Comparison of ENCODE assay signal across 8 mouse cellular contexts in genomic region chr9:120027401-120028151, GRCm38 (mm10). TPM values are rescaled to one million over a fixed set of nuclear protein-coding genes. Genes with fewer than 3 reads are reported as not detected.
DNase-seq lines count a peak whose midpoint lies in the region; ATAC-seq and TF ChIP-seq lines count a peak whose summit lies in the region.

No protein-coding gene starts in this region.

- peak; percentile 80 for TF ChIP-seq RAD21 in MEL (IDR thresholded peaks at IDR 0.05; ENCODE audit: low read depth, low read length)

- H3K27ac ChIP-seq in kidney, adult 2 months (ENCODE audit: insufficient read depth, low read depth, low read length), result no peak overlapping the region
- H3K27ac ChIP-seq in MEL (ENCODE audit: control insufficient read depth, low read depth, low read length), result no peak overlapping the region
- H3K27ac ChIP-seq in hindbrain, embryonic 16.5 days (ENCODE audit: low read depth, low read length), result no peak overlapping the region
- no peak overlapping the region for H3K27ac ChIP-seq in liver, postnatal 0 days (ENCODE audit: low read depth)
- H3K27ac ChIP-seq in small intestine, adult 2 months (ENCODE audit: insufficient read depth, low read depth, low read length), result no peak overlapping the region

- peak; percentile 73 for ATAC-seq in hindbrain, embryonic 16.5 days
- peak; percentile 70 for ATAC-seq in liver, postnatal 0 days

- H3K36me3 ChIP-seq in kidney, adult 2 months (ENCODE audit: control insufficient read depth, insufficient read depth, low read length), result no peaks in the 10 kb centered on the region
- no peaks in the 10 kb centered on the region for H3K36me3 ChIP-seq in MEL (ENCODE audit: control insufficient read depth in 1 of 2, insufficient read depth in 2 of 2, low read length in 2 of 2)
- H3K36me3 ChIP-seq in hindbrain, embryonic 16.5 days (ENCODE audit: control insufficient read depth, insufficient read depth, low read length), result no peaks in the 10 kb centered on the region
- no peaks in the 10 kb centered on the region for H3K36me3 ChIP-seq in liver, postnatal 0 days (replicated peaks; ENCODE audit: insufficient read depth, low read length)
- no peaks in the 10 kb centered on the region for H3K36me3 ChIP-seq in small intestine, adult 2 months (ENCODE audit: control insufficient read depth, insufficient read depth, low read length)

- no peaks in the 10 kb centered on the region for H3K4me1 ChIP-seq in kidney, adult 2 months (ENCODE audit: control insufficient read depth, insufficient read depth, low read length)
- H3K4me1 ChIP-seq in MEL (ENCODE audit: control insufficient read depth in 1 of 2, insufficient read depth in 2 of 2, low read length in 2 of 2), result peaks cover 0 to 2% of the 10 kb centered on the region in 2 experiments; a peak in 1 of 4 replicates
- no peaks in the 10 kb centered on the region; the same call in 1 of the 2 replicates for H3K4me1 ChIP-seq in hindbrain, embryonic 16.5 days (ENCODE audit: control insufficient read depth, insufficient read depth, low read depth, low read length)
- H3K4me1 ChIP-seq in liver, postnatal 0 days (ENCODE audit: insufficient read depth), result peaks cover 10% of the 10 kb centered on the region
- no peaks in the 10 kb centered on the region for H3K4me1 ChIP-seq in small intestine, adult 2 months (ENCODE audit: control insufficient read depth, insufficient read depth, insufficient read length, low read length)

- H3K9ac ChIP-seq in MEL (ENCODE audit: control insufficient read depth, low read depth, low read length, poor library complexity, severe bottlenecking), result peak overlapping the region; percentile 49
- peak overlapping the region; percentile 17; the same call in 1 of the 2 replicates for H3K9ac ChIP-seq in hindbrain, embryonic 16.5 days (ENCODE audit: low read depth, low read length)
- H3K9ac ChIP-seq in liver, postnatal 0 days (replicated peaks), result no peak overlapping the region

- WGBS in kidney, adult 2 months, result 12% methylated on average over 14 of the region's 14 CpGs
- 26% methylated on average over 14 of the region's 14 CpGs for WGBS in hindbrain, embryonic 16.5 days
- 12% methylated on average over 12 of the region's 14 CpGs for WGBS in liver, postnatal 0 days (ENCODE audit: insufficient replicate concordance)
- 10% methylated on average over 14 of the region's 14 CpGs for WGBS in small intestine, adult 2 months

- TF ChIP-seq EP300 in MEL (IDR thresholded peaks at IDR 0.05; ENCODE audit: low read depth in 1 of 2, low read length in 2 of 2), result no peak
- no peak for TF ChIP-seq EP300 in liver, postnatal 0 days (IDR thresholded peaks at IDR 0.05; ENCODE audit: low read depth)

- H3K9me3 ChIP-seq in MEL (replicated peaks; ENCODE audit: insufficient read depth, low read length), result no peaks in the 10 kb centered on the region
- H3K9me3 ChIP-seq in hindbrain, embryonic 16.5 days (ENCODE audit: control insufficient read depth, low read length), result no peaks in the 10 kb centered on the region
- no peaks in the 10 kb centered on the region for H3K9me3 ChIP-seq in liver, postnatal 0 days (ENCODE audit: low read length)

- peak; percentile 49 for DNase-seq in kidney, adult 2 months
- no peak for DNase-seq in kidney, adult 11 months
- DNase-seq in MEL (ENCODE audit: low read depth, low spot score), result peak; percentile 88
- peak; percentile 84 for DNase-seq in cerebellum, adult 9-11 months
- DNase-seq in gastrocnemius, adult 8-10 months (ENCODE audit: low spot score in 2 of 2), result peak; percentile 53 to 67
- peak; percentile 60 for DNase-seq in liver, postnatal 0 days

- no peaks in the 10 kb centered on the region for H3K79me2 ChIP-seq in MEL (ENCODE audit: control insufficient read depth, insufficient read depth, low read length, poor library complexity)

- no peaks in the 10 kb centered on the region for H3K27me3 ChIP-seq in kidney, adult 2 months (replicated peaks; ENCODE audit: control insufficient read depth, insufficient read depth, low read length)
- no peaks in the 10 kb centered on the region; a peak in 2 of 4 replicates for H3K27me3 ChIP-seq in MEL (ENCODE audit: control insufficient read depth in 1 of 2, insufficient read depth in 2 of 2, low read length in 2 of 2)
- no peaks in the 10 kb centered on the region for H3K27me3 ChIP-seq in hindbrain, embryonic 16.5 days (replicated peaks; ENCODE audit: control insufficient read depth, insufficient read depth, low read length)
- H3K27me3 ChIP-seq in liver, postnatal 0 days (ENCODE audit: insufficient read depth, low read length), result no peaks in the 10 kb centered on the region
- no peaks in the 10 kb centered on the region for H3K27me3 ChIP-seq in small intestine, adult 2 months (ENCODE audit: control insufficient read depth, insufficient read depth, low read length)

- TF ChIP-seq POLR2A in kidney, adult 2 months (IDR thresholded peaks at IDR 0.05; ENCODE audit: low read depth, low read length), result no peak
- no peak for TF ChIP-seq POLR2A in MEL (IDR thresholded peaks at IDR 0.05; ENCODE audit: control insufficient read depth in 1 of 2, insufficient read depth in 1 of 2, low read depth in 1 of 2, low read length in 2 of 2, poor library complexity in 1 of 2)
- TF ChIP-seq POLR2A in small intestine, adult 2 months (IDR thresholded peaks at IDR 0.05; ENCODE audit: low read depth, low read length), result no peak

- TF ChIP-seq CTCF in kidney, adult 2 months (conservative IDR thresholded peaks at IDR 0.05; ENCODE audit: insufficient read depth, insufficient read length, low read depth, low read length), result peak; percentile 86
- TF ChIP-seq CTCF in MEL (IDR thresholded peaks at IDR 0.05 in 2 of 3, conservative IDR thresholded peaks at IDR 0.05 in 1 of 3; ENCODE audit: control insufficient read depth in 1 of 3, insufficient read depth in 1 of 3, low read depth in 2 of 3, low read length in 3 of 3, poor library complexity in 1 of 3, severe bottlenecking in 1 of 3), result peak; percentile 74 to 83 (median 82)
- peak; percentile 94 for TF ChIP-seq CTCF in liver, postnatal 0 days (IDR thresholded peaks at IDR 0.05; ENCODE audit: low read depth)
- TF ChIP-seq CTCF in small intestine, adult 2 months (IDR thresholded peaks at IDR 0.05; ENCODE audit: extremely low read depth, insufficient read length, insufficient replicate concordance, low read depth, low read length), result peak; percentile 49; the same call in 1 of the 2 replicates

- no peak overlapping the region; the same call in 1 of the 2 replicates for H3K4me2 ChIP-seq in hindbrain, embryonic 16.5 days (ENCODE audit: low read length)
- peak overlapping the region; percentile 10; the same call in 1 of the 2 replicates for H3K4me2 ChIP-seq in liver, postnatal 0 days (ENCODE audit: low read depth, low read length)

- no peak overlapping the region for H3K4me3 ChIP-seq in kidney, adult 2 months (ENCODE audit: insufficient read depth, low read depth, low read length)
- peak overlapping the region; percentile 52 to 84 for H3K4me3 ChIP-seq in MEL (ENCODE audit: control insufficient read depth in 1 of 2, insufficient read depth in 1 of 2, low read depth in 2 of 2, low read length in 2 of 2)
- no peak overlapping the region for H3K4me3 ChIP-seq in hindbrain, embryonic 16.5 days (ENCODE audit: low read length)
- H3K4me3 ChIP-seq in liver, postnatal 0 days (ENCODE audit: low read depth, low read length), result no peak overlapping the region
- no peak overlapping the region for H3K4me3 ChIP-seq in small intestine, adult 2 months (ENCODE audit: low read depth, low read length)

TF ChIP-seq in MEL, 35 proteins besides CTCF, POLR2A, EP300 and RAD21 (continues in another document):
- no peak for TF ChIP-seq CHD1 (IDR thresholded peaks at IDR 0.05; ENCODE audit: low read depth, low read length)
- no peak for TF ChIP-seq HCFC1 (IDR thresholded peaks at IDR 0.05; ENCODE audit: low read depth, low read length)
- TF ChIP-seq MAX (IDR thresholded peaks at IDR 0.05; ENCODE audit: low read length), result peak; percentile 55; the same call in 1 of the 2 replicates
- no peak for TF ChIP-seq RCOR1 (IDR thresholded peaks at IDR 0.05; ENCODE audit: low read depth, low read length)
- 0 out of 2 replicates have a peak, but pooled peaks have one; percentile 15 for TF ChIP-seq TBP (IDR thresholded peaks at IDR 0.05; ENCODE audit: low read depth, low read length)
- TF ChIP-seq ZNF384 (IDR thresholded peaks at IDR 0.05; ENCODE audit: low read depth, low read length), result no peak
- no peak for TF ChIP-seq ETS1 (IDR thresholded peaks at IDR 0.05; ENCODE audit: low read depth, low read length)
- TF ChIP-seq NRF1 (IDR thresholded peaks at IDR 0.05; ENCODE audit: insufficient read depth, low read depth, low read length, poor library complexity, severe bottlenecking), result peak; percentile 73

RNA-seq across cellular contexts. Expression of gene Xirp1, which starts 4.2 kb away (rescaled TPM):
- 0.18 and 0.94 TPM in 2 replicates for polyA plus RNA-seq in kidney, adult 2 months (2012; rRNA removed)
- total RNA-seq in MEL (2012; rRNA removed), result not detected in 2 replicates
- not detected for polyA plus RNA-seq in MEL (2012; ENCODE audit: insufficient read depth in 1 of 2, insufficient read length in 2 of 2, low read depth in 1 of 2, low replicate concordance in 2 of 2, missing spikeins in 1 of 2)
- total RNA-seq in gastrocnemius, adult 8-10 months (2022), result 100 to 1,000 TPM in 2 of 4 experiments, 10 to 100 TPM in 2; 68.7 to 171 (median 104) TPM
- 0.35 TPM in 1 of 2 replicates, not detected in the other for polyA plus RNA-seq in hindbrain, embryonic 16.5 days (2015; fragmentation: Nextera tagmentation; extraction: Ambion mirVana)
- 0.13 TPM in 2 replicates for polyA plus RNA-seq in liver, postnatal 0 days (2015; fragmentation: Nextera tagmentation; extraction: Ambion mirVana)
- 0.13 TPM in 1 of 2 replicates, not detected in the other for polyA plus RNA-seq in small intestine, adult 2 months (2012; rRNA removed)

RNA-seq across cellular contexts. Expression of gene Cx3cr1, which starts 42.1 kb away (rescaled TPM):
- 5.5 and 6.1 TPM in 2 replicates for polyA plus RNA-seq in kidney, adult 2 months (2012; rRNA removed)
- not detected in 2 replicates for total RNA-seq in MEL (2012; rRNA removed)
- not detected for polyA plus RNA-seq in MEL (2012; ENCODE audit: insufficient read depth in 1 of 2, insufficient read length in 2 of 2, low read depth in 1 of 2, low replicate concordance in 2 of 2, missing spikeins in 1 of 2)
- under 1 TPM in 2 of 4 experiments, not detected in 2; 0.11 to 0.24 TPM for total RNA-seq in gastrocnemius, adult 8-10 months (2022)
- 10.0 and 10.3 TPM in 2 replicates for polyA plus RNA-seq in hindbrain, embryonic 16.5 days (2015; fragmentation: Nextera tagmentation; extraction: Ambion mirVana)
- 1.8 and 2.2 TPM in 2 replicates for polyA plus RNA-seq in liver, postnatal 0 days (2015; fragmentation: Nextera tagmentation; extraction: Ambion mirVana)
- polyA plus RNA-seq in small intestine, adult 2 months (2012; rRNA removed), result 3.9 and 4.3 TPM in 2 replicates

RNA-seq across cellular contexts. Expression of gene Csrnp1, which starts 43.1 kb away (rescaled TPM):
- polyA plus RNA-seq in kidney, adult 2 months (2012; rRNA removed), result 14.8 and 24.2 TPM in 2 replicates
- total RNA-seq in MEL (2012; rRNA removed), result 3.7 and 4.1 TPM in 2 replicates
- 1 to 10 TPM in 1 of 2 experiments, not detected in 1; 8.1 TPM for polyA plus RNA-seq in MEL (2012; ENCODE audit: insufficient read depth in 1 of 2, insufficient read length in 2 of 2, low read depth in 1 of 2, low replicate concordance in 2 of 2, missing spikeins in 1 of 2)
- total RNA-seq in gastrocnemius, adult 8-10 months (2022), result 10 to 100 TPM in 1 of 4 experiments, 1 to 10 TPM in 3; 3.6 to 10.2 (median 5.9) TPM
- 1.8 and 2.7 TPM in 2 replicates for polyA plus RNA-seq in hindbrain, embryonic 16.5 days (2015; fragmentation: Nextera tagmentation; extraction: Ambion mirVana)
- polyA plus RNA-seq in liver, postnatal 0 days (2015; fragmentation: Nextera tagmentation; extraction: Ambion mirVana), result 2.9 and 3.4 TPM in 2 replicates
- 18.2 and 28.3 TPM in 2 replicates for polyA plus RNA-seq in small intestine, adult 2 months (2012; rRNA removed)

Comparison
In these comparisons a context has a peak if more than half of its experiments do, and no peak if none do; other contexts are left out.
1. H3K4me3 ChIP-seq: peak in MEL (2 of 2); none in kidney, adult 2 months (single experiment), hindbrain, embryonic 16.5 days (single experiment), liver, postnatal 0 days (single experiment) and small intestine, adult 2 months (single experiment).
2. Peak in every context shown above with its lines, with median percentiles within 50 percentile points of each other: CTCF ChIP-seq.